Mouse (Mus musculus): Measurements from ENCODE around the gene G3bp2.
A peak's percentile ranks its signal among the peaks of the same experiment; 100 is the strongest.

The G3bp2 gene

GRCm38 (mm10) chr5:92101601-92102000, 18.1 kb upstream of the G3bp2 start:
- no peak for DNase-seq (ENCODE audit: low spot score in 2 of 2)

GRCm38 (mm10) chr5:92098351-92099109, 15.0 kb upstream of the G3bp2 start:
- no peak for DNase-seq (ENCODE audit: low spot score in 2 of 2)

GRCm38 (mm10) chr5:92097779-92098178, 14.3 kb upstream of the G3bp2 start:
- DNase-seq (ENCODE audit: low spot score in 2 of 2), result peak in 1 of 2 experiments; percentile 22

- DNase-seq (ENCODE audit: low spot score in 2 of 2), result no peak
Observed at GRCm38 (mm10) chr5:92096786-92097185, 13.3 kb upstream of the G3bp2 start.

GRCm38 (mm10) chr5:92094062-92094415, 10.5 kb upstream of the G3bp2 start:
- no peak for DNase-seq (ENCODE audit: low spot score in 2 of 2)

- no peak for DNase-seq (ENCODE audit: low spot score in 2 of 2)
Observed at GRCm38 (mm10) chr5:92093263-92094061, 9.9 kb upstream of the G3bp2 start.

GRCm38 (mm10) chr5:92087469-92087868, 4.0 kb upstream of the G3bp2 start:
- DNase-seq (ENCODE audit: low spot score in 2 of 2), result no peak

GRCm38 (mm10) chr5:92085821-92086550, 2.5 kb upstream of the G3bp2 start:
- DNase-seq (ENCODE audit: low spot score in 2 of 2), result no peak

GRCm38 (mm10) chr5:92085246-92085645, 1.7 kb upstream of the G3bp2 start:
- no peak for DNase-seq (ENCODE audit: low spot score in 2 of 2)

GRCm38 (mm10) chr5:92082821-92083401, 608 bp downstream of the G3bp2 start:
- peak; percentile 28 to 32 for DNase-seq (ENCODE audit: low spot score in 2 of 2)

GRCm38 (mm10) chr5:92081326-92081725, 2.2 kb downstream of the G3bp2 start:
- no peak for DNase-seq (ENCODE audit: low spot score in 2 of 2)

- no peak for DNase-seq (ENCODE audit: low spot score in 2 of 2)
Observed at GRCm38 (mm10) chr5:92080400-92080799, 3.1 kb downstream of the G3bp2 start.

GRCm38 (mm10) chr5:92079304-92079703, 4.2 kb downstream of the G3bp2 start:
- no peak for DNase-seq (ENCODE audit: low spot score in 2 of 2)

- no peak for DNase-seq (ENCODE audit: low spot score in 2 of 2)
Observed at GRCm38 (mm10) chr5:92078751-92079150, 4.8 kb downstream of the G3bp2 start.

- DNase-seq (ENCODE audit: low spot score in 2 of 2), result no peak
Observed at GRCm38 (mm10) chr5:92076273-92076672, 7.2 kb downstream of the G3bp2 start.

- no peak for DNase-seq (ENCODE audit: low spot score in 2 of 2)
Observed at GRCm38 (mm10) chr5:92074061-92074460, 9.5 kb downstream of the G3bp2 start.

GRCm38 (mm10) chr5:92063192-92063591, 20.3 kb downstream of the G3bp2 start:
- no peak for DNase-seq (ENCODE audit: low spot score in 2 of 2)

- DNase-seq (ENCODE audit: low spot score in 2 of 2), result no peak
Observed at GRCm38 (mm10) chr5:92052866-92053265, 30.7 kb downstream of the G3bp2 start.

GRCm38 (mm10) chr5:92050419-92050818, 33.1 kb downstream of the G3bp2 start:
- DNase-seq (ENCODE audit: low spot score in 2 of 2), result no peak

GRCm38 (mm10) chr5:92043783-92044182, 39.7 kb downstream of the G3bp2 start, which contains the start of gene Cdkl2:
Gene Cdkl2 (minus strand): TSS chr5:92043883.
- no peak for DNase-seq (ENCODE audit: low spot score in 2 of 2)

GRCm38 (mm10) chr5:92042377-92043348, 40.9 kb downstream of the G3bp2 start:
- DNase-seq (ENCODE audit: low spot score in 2 of 2), result peak; percentile 95
